Mouse (Mus musculus): ENCODE measurements around the gene Ctdspl. TPM values are rescaled to one million over a fixed set of nuclear protein-coding genes. Genes with fewer than 3 reads are reported as not detected.

Gene Ctdspl
- polyA plus RNA-seq, 1 experiment from 2014 or later: 2.4 TPM

- WGBS (ENCODE audit: insufficient replicate concordance): 65% methylated on average over 21 of the region's 21 CpGs
- TF ChIP-seq EP300 (IDR thresholded peaks at IDR 0.05; ENCODE audit: low read depth): no peak
- no peak for TF ChIP-seq CTCF (IDR thresholded peaks at IDR 0.05; ENCODE audit: low read depth)
- peaks cover 31% of the 10 kb centered on the region for H3K4me1 ChIP-seq (ENCODE audit: insufficient read depth)
Measured at GRCm38 (mm10) chr9:118991750-118992585, 65.7 kb downstream of the Ctdspl start.

GRCm38 (mm10) chr9:118992586-118992955, 66.3 kb downstream of the Ctdspl start:
- DNase-seq (no peak), ATAC-seq (no peak)
- H3K9ac ChIP-seq (replicated peaks): no peak overlapping the region
- H3K36me3 ChIP-seq (replicated peaks; ENCODE audit: insufficient read depth, low read length): no peaks in the 10 kb centered on the region
- no peaks in the 10 kb centered on the region for H3K27me3 ChIP-seq (ENCODE audit: insufficient read depth, low read length)
- 0 out of 2 replicates have a peak overlapping the region, but pooled peaks have one; percentile 6 for H3K27ac ChIP-seq (ENCODE audit: low read depth)
- no peak overlapping the region for H3K4me3 ChIP-seq (ENCODE audit: low read depth, low read length)
- WGBS (ENCODE audit: insufficient replicate concordance): 79% methylated on average over 5 of the region's 5 CpGs
- H3K9me3 ChIP-seq (ENCODE audit: low read length): no peaks in the 10 kb centered on the region
- H3K4me2 ChIP-seq (ENCODE audit: low read depth, low read length): 0 out of 2 replicates have a peak overlapping the region, but pooled peaks have one; percentile 6
- TF ChIP-seq CTCF (IDR thresholded peaks at IDR 0.05; ENCODE audit: low read depth): no peak
- TF ChIP-seq EP300 (IDR thresholded peaks at IDR 0.05; ENCODE audit: low read depth): no peak
- peaks cover 31% of the 10 kb centered on the region for H3K4me1 ChIP-seq (ENCODE audit: insufficient read depth)

More at GRCm38 (mm10) chr9:118991750-118992585, 65.7 kb downstream of the Ctdspl start:
- Histone ChIP-seq H3K27me3 (ENCODE audit: insufficient read depth, low read length) (no peaks in the 10 kb centered on the region), H3K9ac (replicated peaks) (no peak overlapping the region), H3K4me2 (ENCODE audit: low read depth, low read length) (0 out of 2 replicates have a peak overlapping the region, but pooled peaks have one; percentile 6), H3K9me3 (ENCODE audit: low read length) (no peaks in the 10 kb centered on the region), H3K4me3 (ENCODE audit: low read depth, low read length) (no peak overlapping the region), H3K36me3 (replicated peaks; ENCODE audit: insufficient read depth, low read length) (no peaks in the 10 kb centered on the region), H3K27ac (ENCODE audit: low read depth) (0 out of 2 replicates have a peak overlapping the region, but pooled peaks have one; percentile 6)
- no peak for DNase-seq
- ATAC-seq: no peak; the same call in 1 of the 2 replicates

- H3K27ac ChIP-seq (ENCODE audit: low read depth): peak overlapping the region; percentile 57; the same call in 1 of the 2 replicates
- DNase-seq: no peak
- H3K4me2 ChIP-seq (ENCODE audit: low read depth, low read length): no peak overlapping the region
- H3K4me3 ChIP-seq (ENCODE audit: low read depth, low read length): no peak overlapping the region
- H3K4me1 ChIP-seq (ENCODE audit: insufficient read depth): peaks cover 34% of the 10 kb centered on the region
- H3K27me3 ChIP-seq (ENCODE audit: insufficient read depth, low read length): no peaks in the 10 kb centered on the region
- no peak overlapping the region for H3K9ac ChIP-seq (replicated peaks)
- TF ChIP-seq EP300 (IDR thresholded peaks at IDR 0.05; ENCODE audit: low read depth) (no peak), CTCF (IDR thresholded peaks at IDR 0.05; ENCODE audit: low read depth) (0 out of 2 replicates have a peak, but pooled peaks have one; percentile 11)
- whole genome bisulfite sequencing (ENCODE audit: insufficient replicate concordance): 55% methylated on average over 12 of the region's 12 CpGs
- no peaks in the 10 kb centered on the region for H3K36me3 ChIP-seq (replicated peaks; ENCODE audit: insufficient read depth, low read length)
- no peaks in the 10 kb centered on the region for H3K9me3 ChIP-seq (ENCODE audit: low read length)
- ATAC-seq: peak; percentile 18; the same call in 1 of the 2 replicates
Measured at GRCm38 (mm10) chr9:118994524-118995227, 68.4 kb downstream of the Ctdspl start.

- TF ChIP-seq EP300 (IDR thresholded peaks at IDR 0.05; ENCODE audit: low read depth) (no peak), CTCF (IDR thresholded peaks at IDR 0.05; ENCODE audit: low read depth) (no peak)
- peak overlapping the region; percentile 57 for H3K27ac ChIP-seq (ENCODE audit: low read depth)
- peak; percentile 70 for ATAC-seq
- H3K27me3 ChIP-seq (ENCODE audit: insufficient read depth, low read length): no peaks in the 10 kb centered on the region
- WGBS (ENCODE audit: insufficient replicate concordance): 53% methylated on average over 5 of the region's 6 CpGs
- no peak overlapping the region for H3K4me2 ChIP-seq (ENCODE audit: low read depth, low read length)
- H3K4me3 ChIP-seq (ENCODE audit: low read depth, low read length): no peak overlapping the region
- H3K4me1 ChIP-seq (ENCODE audit: insufficient read depth): peaks cover 42% of the 10 kb centered on the region
- no peaks in the 10 kb centered on the region for H3K36me3 ChIP-seq (replicated peaks; ENCODE audit: insufficient read depth, low read length)
- H3K9ac ChIP-seq (replicated peaks): no peak overlapping the region
- peak; percentile 38 for DNase-seq
- H3K9me3 ChIP-seq (ENCODE audit: low read length): no peaks in the 10 kb centered on the region
Measured at GRCm38 (mm10) chr9:118995539-118995938, 69.3 kb downstream of the Ctdspl start.

- H3K4me2 ChIP-seq (ENCODE audit: low read depth, low read length): no peak overlapping the region
- no peaks in the 10 kb centered on the region for H3K9me3 ChIP-seq (ENCODE audit: low read length)
- H3K27ac ChIP-seq (ENCODE audit: low read depth): no peak overlapping the region
- H3K4me1 ChIP-seq (ENCODE audit: insufficient read depth): peaks cover 46% of the 10 kb centered on the region
- no peak for DNase-seq
- TF ChIP-seq EP300 (IDR thresholded peaks at IDR 0.05; ENCODE audit: low read depth): no peak
- TF ChIP-seq CTCF (IDR thresholded peaks at IDR 0.05; ENCODE audit: low read depth): no peak
- WGBS (ENCODE audit: insufficient replicate concordance): 88% methylated on average over 6 of the region's 6 CpGs
- H3K4me3 ChIP-seq (ENCODE audit: low read depth, low read length): no peak overlapping the region
- H3K27me3 ChIP-seq (ENCODE audit: insufficient read depth, low read length): no peaks in the 10 kb centered on the region
- H3K36me3 ChIP-seq (replicated peaks; ENCODE audit: insufficient read depth, low read length): no peaks in the 10 kb centered on the region
- no peak overlapping the region for H3K9ac ChIP-seq (replicated peaks)
- no peak for ATAC-seq
Measured at GRCm38 (mm10) chr9:118997241-118997640, 71.0 kb downstream of the Ctdspl start.

GRCm38 (mm10) chr9:119000196-119000595, 73.9 kb downstream of the Ctdspl start:
- Histone ChIP-seq H3K27me3 (ENCODE audit: insufficient read depth, low read length) (no peaks in the 10 kb centered on the region), H3K4me1 (ENCODE audit: insufficient read depth) (peaks cover 44% of the 10 kb centered on the region), H3K4me3 (ENCODE audit: low read depth, low read length) (no peak overlapping the region), H3K9me3 (ENCODE audit: low read length) (no peaks in the 10 kb centered on the region), H3K4me2 (ENCODE audit: low read depth, low read length) (no peak overlapping the region), H3K27ac (ENCODE audit: low read depth) (0 out of 2 replicates have a peak overlapping the region, but pooled peaks have one; percentile 39), H3K36me3 (replicated peaks; ENCODE audit: insufficient read depth, low read length) (no peaks in the 10 kb centered on the region), H3K9ac (replicated peaks) (no peak overlapping the region)
- WGBS (ENCODE audit: insufficient replicate concordance): 32% methylated on average over 6 of the region's 6 CpGs
- DNase-seq (no peak), ATAC-seq (no peak)
- no peak for TF ChIP-seq CTCF (IDR thresholded peaks at IDR 0.05; ENCODE audit: low read depth)
- no peak for TF ChIP-seq EP300 (IDR thresholded peaks at IDR 0.05; ENCODE audit: low read depth)
